Mouse (Mus musculus) intestine, postnatal 0 days (tissue): Measurements from ENCODE around the gene Gm3233. TPM values are rescaled to one million over a fixed set of nuclear protein-coding genes. Genes with fewer than 3 reads are reported as not detected.
"Not testable (repeated sequence)": the region's sequence is repeated elsewhere in the genome, so short reads cannot be mapped to it uniquely, and the experiment has no call there.

Experiments used
- ATAC-seq: fragments of 200-750 bp; cut with Nextera tagmentation; 2 replicates; pipeline ENCODE4 v1.8.0; 2017; ENCODE audit warnings: mild to moderate bottlenecking, moderate TSS enrichment, moderate library complexity
- H3K27ac ChIP-seq: fragments of 300-500 bp; sonication (generic); 2 replicates; pipeline ENCODE4 v1.5.1; 2014; ENCODE audit warnings: mild to moderate bottlenecking, low read depth, low read length, moderate library complexity
- H3K27me3 ChIP-seq: fragments of 300-500 bp; sonication (generic); replicated peaks from 2 replicates; pipeline ENCODE4 v1.6.1; 2014; ENCODE audit warnings: low read length, mixed read lengths; ENCODE audit not compliant: control insufficient read depth, insufficient read depth
- H3K36me3 ChIP-seq: fragments of 300-500 bp; sonication (generic); 2 replicates; pipeline ENCODE4 v1.6.1; 2014; ENCODE audit warnings: mild to moderate bottlenecking, moderate library complexity; ENCODE audit not compliant: control insufficient read depth, insufficient read depth
- H3K4me1 ChIP-seq: fragments of 300-500 bp; sonication (generic); replicated peaks from 2 replicates; pipeline ENCODE4 v1.6.1; 2014; ENCODE audit warnings: antibody characterized with exemption, low read length, mixed read lengths; ENCODE audit not compliant: control insufficient read depth, insufficient read depth
- H3K4me2 ChIP-seq: fragments of 300-500 bp; sonication (generic); replicated peaks from 2 replicates; pipeline ENCODE4 v1.6.1; 2014; ENCODE audit warnings: low read depth, mild to moderate bottlenecking, moderate library complexity
- H3K4me3 ChIP-seq: fragments of 300-500 bp; sonication (generic); 2 replicates; pipeline ENCODE4 v1.5.1; 2014; ENCODE audit warnings: low read depth, low read length
- H3K9ac ChIP-seq: fragments of 300-500 bp; sonication (generic); 2 replicates; pipeline ENCODE4 v1.6.1; 2014; ENCODE audit warnings: mild to moderate bottlenecking, low read depth, low read length
- H3K9me3 ChIP-seq: fragments of 300-500 bp; sonication (generic); 2 replicates; pipeline ENCODE4 v1.6.1; 2016; ENCODE audit warnings: mixed run types; ENCODE audit not compliant: control insufficient read depth
- CTCF ChIP-seq: sonication (generic); IDR thresholded peaks from 2 replicates; pipeline ENCODE4 v1.5.1; 2016; ENCODE audit warnings: low read depth, mild to moderate bottlenecking, control low read depth, antibody characterized with exemption, moderate library complexity
- WGBS: fragments of 180-500 bp; shearing (Covaris S2); extraction: QIAGEN DNeasy Blood & Tissue Kit; methylation state at CpG from one replicate; pipeline ENCODE4 v1.1.7; 2014; 5-methylcytosine and 5-hydroxymethylcytosine counted together
- polyA plus RNA-seq: library from polyadenylated mRNA; unstranded; fragments of >200 nt; fragmentation: Nextera tagmentation; extraction: Ambion mirVana; gene quantifications from 2 replicates; pipeline ENCODE4 v1.2.1, GENCODE M21; 2015

The Gm3233 gene
- polyA plus RNA-seq, 1 experiment from 2014 or later = not detected

DNA sequence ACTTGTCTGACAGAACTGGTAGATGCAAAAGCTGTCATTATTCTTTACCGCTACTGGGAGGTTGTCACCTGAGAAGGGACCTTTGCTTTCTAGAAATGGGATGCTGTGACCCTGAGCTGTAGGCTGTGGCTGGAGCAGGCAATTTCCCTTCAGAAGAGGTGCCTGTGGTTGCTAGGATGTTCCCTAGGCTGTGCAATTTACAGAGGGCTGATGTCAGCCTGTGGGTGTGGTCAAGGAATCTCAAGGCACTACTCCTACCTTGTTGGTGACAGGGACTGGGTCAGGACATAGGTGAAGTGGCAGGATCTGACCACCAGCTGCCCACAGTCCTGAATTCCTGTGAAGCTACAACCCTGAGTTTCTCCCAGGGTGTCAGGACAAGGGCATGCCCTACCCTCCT, 10.2 kb upstream of the Gm3233 start:
- Histone ChIP-seq H3K4me2 (no peak overlapping the region), H3K4me1 (no peaks in the 10 kb centered on the region), H3K27me3 (no peaks in the 10 kb centered on the region), H3K4me3 (no peak overlapping the region), H3K9me3 (no peaks in the 10 kb centered on the region), H3K9ac (no peak overlapping the region), H3K27ac (no peak overlapping the region), H3K36me3 (no peaks in the 10 kb centered on the region)
- 82% methylated on average over 1 of the region's 1 CpGs for WGBS
- no peak for ATAC-seq
- TF ChIP-seq CTCF = no peak

DNA sequence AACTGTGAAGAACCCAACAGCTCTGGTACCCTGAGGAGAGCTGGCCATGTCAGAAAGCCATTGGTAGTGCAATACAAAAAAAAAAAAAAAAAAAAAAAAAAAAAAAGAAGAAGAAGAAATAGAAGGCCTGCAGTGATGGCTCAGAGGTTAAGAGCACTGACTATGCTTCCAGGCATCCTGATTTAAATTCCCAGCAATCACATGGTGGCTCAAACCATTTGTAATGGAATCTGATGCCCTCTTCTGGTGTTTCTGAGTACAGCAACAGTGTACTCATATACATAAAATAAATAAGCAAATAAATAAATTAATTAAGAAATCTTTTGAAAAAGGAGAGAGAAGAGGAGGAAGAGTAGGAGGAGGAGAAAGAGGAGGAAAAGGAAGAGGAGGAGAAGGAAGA, 6.0 kb downstream of the Gm3233 start:
- no peaks in the 10 kb centered on the region for H3K4me1 ChIP-seq
- H3K27ac ChIP-seq = no peak overlapping the region
- H3K9me3 ChIP-seq = no peaks in the 10 kb centered on the region
- H3K9ac ChIP-seq = no peak overlapping the region
- no peaks in the 10 kb centered on the region for H3K27me3 ChIP-seq
- no peak overlapping the region for H3K4me2 ChIP-seq
- no peak for ATAC-seq
- no peaks in the 10 kb centered on the region for H3K36me3 ChIP-seq
- H3K4me3 ChIP-seq = no peak overlapping the region
- peak; percentile 31 for TF ChIP-seq CTCF

DNA sequence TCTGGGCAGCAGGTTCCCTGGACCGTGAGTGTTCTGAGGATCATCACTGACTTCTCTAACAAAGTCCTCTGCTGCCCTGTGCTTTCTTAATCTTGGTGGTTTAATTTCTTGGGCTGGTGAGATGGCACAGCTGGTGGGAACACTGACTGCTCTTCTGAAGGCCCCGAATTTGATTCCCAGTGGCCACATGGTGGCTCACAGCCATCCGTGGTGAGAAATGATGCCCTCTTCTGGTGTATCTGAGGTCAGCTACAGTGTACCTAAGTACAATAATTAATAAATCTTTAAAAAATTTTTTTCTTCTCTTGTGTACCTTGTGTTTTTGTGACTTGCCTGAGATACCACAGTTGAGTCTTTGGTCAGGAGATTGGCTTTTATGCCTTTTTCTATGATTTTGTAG, 7.2 kb downstream of the Gm3233 start:
- ATAC-seq, H3K9me3 ChIP-seq, H3K27me3 ChIP-seq, H3K36me3 ChIP-seq, H3K4me2 ChIP-seq, H3K9ac ChIP-seq, H3K27ac ChIP-seq, H3K4me3 ChIP-seq, H3K4me1 ChIP-seq: not testable (repeated sequence)
- WGBS = 61% methylated on average over 3 of the region's 3 CpGs
- TF ChIP-seq CTCF = peak; percentile 33

DNA sequence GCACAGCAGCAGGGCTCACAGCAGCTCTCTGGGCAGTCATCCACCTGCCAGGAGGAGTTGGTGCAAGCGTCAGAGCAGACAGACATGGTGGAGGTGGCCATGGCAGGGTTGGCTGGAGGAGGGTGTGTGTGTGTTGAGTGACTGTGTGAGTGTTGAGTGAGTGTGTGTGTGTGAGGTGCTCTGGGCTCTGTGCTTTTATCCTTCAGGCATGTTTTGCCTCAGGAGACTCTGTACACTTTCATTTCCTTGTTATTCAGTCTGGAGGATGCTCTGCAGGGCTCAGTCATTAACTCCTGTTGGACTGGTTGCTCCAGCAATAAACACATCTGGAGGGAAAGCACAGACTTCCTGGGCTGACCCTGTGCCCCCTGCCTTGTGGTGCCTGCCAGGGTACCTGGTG, 8.2 kb downstream of the Gm3233 start, which contains the start of gene Gm9736:
Gm9736 (minus strand) TSS at position 101 of the 400 bp plus-strand sequence.
- 67% methylated on average over 1 of the region's 1 CpGs for WGBS
- ATAC-seq, H3K4me1 ChIP-seq, H3K9me3 ChIP-seq, H3K36me3 ChIP-seq, H3K4me3 ChIP-seq, H3K27ac ChIP-seq, H3K4me2 ChIP-seq, H3K9ac ChIP-seq, H3K27me3 ChIP-seq: not testable (repeated sequence)

DNA sequence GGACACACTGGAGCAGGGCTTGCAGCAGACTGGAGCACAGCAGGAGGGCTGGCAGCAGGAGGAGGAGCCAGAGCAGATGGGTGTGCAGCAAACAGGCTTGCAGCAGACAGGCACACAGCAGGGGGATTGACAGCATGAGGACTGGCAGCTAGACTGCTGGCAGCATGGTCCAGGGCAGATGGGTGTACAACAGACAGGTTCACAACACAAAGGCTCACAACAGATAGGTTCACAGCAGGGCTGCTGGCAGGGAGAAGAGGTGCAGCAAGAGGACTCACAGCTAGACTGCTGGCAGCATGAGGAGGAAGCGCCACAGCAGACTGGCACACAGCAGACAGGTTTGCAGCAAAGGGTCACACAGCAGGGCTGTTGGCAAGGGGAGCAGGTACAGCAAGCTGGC, 8.8 kb downstream of the Gm3233 start:
- not testable (repeated sequence) for H3K4me2 ChIP-seq, H3K27ac ChIP-seq, H3K36me3 ChIP-seq, H3K4me1 ChIP-seq, H3K27me3 ChIP-seq, H3K9me3 ChIP-seq, ATAC-seq, H3K4me3 ChIP-seq, H3K9ac ChIP-seq
- 77% methylated on average over 1 of the region's 1 CpGs for WGBS

- H3K27ac ChIP-seq, H3K9me3 ChIP-seq, H3K27me3 ChIP-seq, H3K36me3 ChIP-seq, H3K4me2 ChIP-seq, ATAC-seq, H3K4me1 ChIP-seq, H3K9ac ChIP-seq, H3K4me3 ChIP-seq: not testable (repeated sequence)
- 66% methylated on average over 4 of the region's 5 CpGs for WGBS
These were observed 17.4 kb downstream of the Gm3233 start, which contains the start of gene Gm18596 for GRCm38 (mm10) chr10:77741924-77742688. TSS of gene Gm18596 (minus strand) at chr10:77742638.

- no peak overlapping the region for H3K27ac ChIP-seq
- ATAC-seq = no peak
- H3K4me3 ChIP-seq = no peak overlapping the region
- WGBS = 81% methylated on average over 4 of the region's 4 CpGs
- H3K36me3 ChIP-seq = no peaks in the 10 kb centered on the region
- no peaks in the 10 kb centered on the region for H3K9me3 ChIP-seq
- no peak overlapping the region for H3K4me2 ChIP-seq
- H3K9ac ChIP-seq = no peak overlapping the region
- H3K27me3 ChIP-seq = no peaks in the 10 kb centered on the region
- H3K4me1 ChIP-seq = no peaks in the 10 kb centered on the region
- TF ChIP-seq CTCF = no peak
These were observed 20.6 kb downstream of the Gm3233 start for GRCm38 (mm10) chr10:77738929-77739328.
